Mouse (Mus musculus) intestine, embryonic 16.5 days (tissue): ENCODE results near the gene Ccz1. TPM values are rescaled to one million over a fixed set of nuclear protein-coding genes. Genes with fewer than 3 reads are reported as not detected.

Experiments used
- ATAC-seq: fragments of 200-750 bp; cut with Nextera tagmentation; 2 replicates; pipeline ENCODE4 v1.8.0; 2017; ENCODE audit warnings: moderate TSS enrichment, moderate library complexity
- H3K27ac ChIP-seq: fragments of 300-500 bp; sonication (generic); 2 replicates; pipeline ENCODE4 v1.5.1; 2014; ENCODE audit warnings: mild to moderate bottlenecking, low read length
- H3K27me3 ChIP-seq: fragments of 300-500 bp; sonication (generic); replicated peaks from 2 replicates; pipeline ENCODE4 v1.6.1; 2014; ENCODE audit warnings: low read length, control low read depth, mixed read lengths; ENCODE audit not compliant: control insufficient read depth, insufficient read depth
- H3K36me3 ChIP-seq: fragments of 300-500 bp; sonication (generic); 2 replicates; pipeline ENCODE4 v1.6.1; 2014; ENCODE audit warnings: low read length, control low read depth; ENCODE audit not compliant: control insufficient read depth, insufficient read depth
- H3K4me1 ChIP-seq: fragments of 300-500 bp; sonication (generic); 2 replicates; pipeline ENCODE4 v1.6.1; 2014; ENCODE audit warnings: low read length, control low read depth, mixed read lengths; ENCODE audit not compliant: control insufficient read depth, insufficient read depth
- H3K4me2 ChIP-seq: fragments of 300-500 bp; sonication (generic); 2 replicates; pipeline ENCODE4 v1.6.1; 2014; ENCODE audit warnings: low read depth, low read length, control low read depth
- H3K4me3 ChIP-seq: fragments of 300-500 bp; sonication (generic); 2 replicates; pipeline ENCODE4 v1.5.1; 2014; ENCODE audit warnings: mild to moderate bottlenecking, low read length
- H3K9ac ChIP-seq: fragments of 300-500 bp; sonication (generic); 2 replicates; pipeline ENCODE4 v1.6.1; 2014; ENCODE audit warnings: low read depth, low read length
- H3K9me3 ChIP-seq: fragments of 300-500 bp; sonication (generic); 2 replicates; pipeline ENCODE4 v1.6.1; 2016; ENCODE audit warnings: low read length, control low read depth; ENCODE audit not compliant: control insufficient read depth
- WGBS: fragments of 180-500 bp; shearing (Covaris S2); extraction: QIAGEN DNeasy Blood & Tissue Kit; methylation state at CpG from one replicate; pipeline ENCODE4 v1.1.7; 2014; 5-methylcytosine and 5-hydroxymethylcytosine counted together
- polyA plus RNA-seq: library from polyadenylated mRNA; unstranded; fragments of >200 nt; fragmentation: Nextera tagmentation; extraction: Ambion mirVana; gene quantifications from 2 replicates; pipeline ENCODE4 v1.2.1, GENCODE M21; 2015

Gene Ccz1
- polyA plus RNA-seq, 1 experiment from 2014 or later, result 74.2 TPM

DNA sequence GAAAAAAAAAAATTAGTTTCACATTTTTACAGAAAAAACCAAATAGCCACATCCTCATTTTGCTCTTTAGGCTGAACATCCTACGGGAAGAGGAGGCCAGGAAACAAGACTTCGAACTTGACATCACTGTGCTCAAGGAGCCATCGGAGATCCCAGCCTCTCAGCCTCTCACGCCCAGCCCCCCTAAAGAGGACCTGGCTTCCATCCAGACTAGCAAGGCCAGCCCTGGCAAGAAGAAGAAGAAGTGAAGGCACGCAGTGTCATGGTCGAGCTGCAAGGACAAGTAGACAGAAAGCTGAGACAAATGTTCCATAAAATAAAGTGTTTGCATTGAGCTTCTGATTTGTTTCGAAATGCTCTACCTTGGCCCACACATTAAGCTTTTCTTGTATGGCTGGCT lies 29.3 kb downstream of the Ccz1 start:
- no peak overlapping the region for H3K27ac ChIP-seq
- H3K9me3 ChIP-seq, result no peaks in the 10 kb centered on the region
- 83% methylated on average over 7 of the region's 7 CpGs for WGBS
- peaks cover 12% of the 10 kb centered on the region for H3K36me3 ChIP-seq
- peaks cover 3% of the 10 kb centered on the region for H3K4me1 ChIP-seq
- no peak overlapping the region for H3K4me3 ChIP-seq
- H3K27me3 ChIP-seq, result no peaks in the 10 kb centered on the region
- ATAC-seq, result no peak
- H3K4me2 ChIP-seq, result no peak overlapping the region
- no peak overlapping the region for H3K9ac ChIP-seq

DNA sequence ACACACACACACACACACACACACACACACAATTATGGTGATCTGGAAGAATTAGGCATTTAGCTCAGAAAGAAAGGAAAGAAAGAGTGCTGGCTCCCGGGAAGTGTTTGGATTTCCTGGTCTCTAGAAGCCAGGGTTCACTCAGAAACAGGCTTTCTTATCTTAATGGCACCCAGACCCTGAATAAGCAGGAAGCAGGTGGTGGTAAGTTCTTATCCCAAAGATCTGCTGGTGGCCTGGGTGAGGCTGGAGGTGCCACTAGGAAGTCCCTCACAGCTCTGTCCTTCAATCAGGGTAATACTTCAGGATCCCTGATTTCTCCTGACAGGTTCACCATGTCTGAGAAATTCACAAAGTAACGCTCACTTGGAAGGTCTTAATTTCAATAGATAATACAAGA lies 32.3 kb downstream of the Ccz1 start:
- Histone ChIP-seq H3K4me2 (no peak overlapping the region), H3K36me3 (no peaks in the 10 kb centered on the region), H3K27me3 (no peaks in the 10 kb centered on the region), H3K4me3 (no peak overlapping the region), H3K27ac (peak overlapping the region; percentile 70), H3K4me1 (peaks cover 3% of the 10 kb centered on the region), H3K9me3 (no peaks in the 10 kb centered on the region), H3K9ac (no peak overlapping the region)
- 59% methylated on average over 2 of the region's 2 CpGs for WGBS
- peak; percentile 85 for ATAC-seq

- no peaks in the 10 kb centered on the region for H3K27me3 ChIP-seq
- ATAC-seq, result peak; percentile 61
- no peak overlapping the region for H3K27ac ChIP-seq
- no peaks in the 10 kb centered on the region for H3K9me3 ChIP-seq
- no peaks in the 10 kb centered on the region for H3K36me3 ChIP-seq
- no peak overlapping the region for H3K4me2 ChIP-seq
- no peak overlapping the region for H3K9ac ChIP-seq
- 31% methylated on average over 9 of the region's 9 CpGs for WGBS
- H3K4me1 ChIP-seq, result peaks cover 3% of the 10 kb centered on the region
- no peak overlapping the region for H3K4me3 ChIP-seq
Observed at GRCm38 (mm10) chr5:143980858-143981257, 33.8 kb downstream of the Ccz1 start.

- Histone ChIP-seq H3K4me2 (no peak overlapping the region), H3K9me3 (no peaks in the 10 kb centered on the region)
- ATAC-seq, result 0 out of 2 replicates have a peak, but pooled peaks have one; percentile 18
Observed at GRCm38 (mm10) chr5:143976726-143977431, 37.8 kb downstream of the Ccz1 start.

DNA sequence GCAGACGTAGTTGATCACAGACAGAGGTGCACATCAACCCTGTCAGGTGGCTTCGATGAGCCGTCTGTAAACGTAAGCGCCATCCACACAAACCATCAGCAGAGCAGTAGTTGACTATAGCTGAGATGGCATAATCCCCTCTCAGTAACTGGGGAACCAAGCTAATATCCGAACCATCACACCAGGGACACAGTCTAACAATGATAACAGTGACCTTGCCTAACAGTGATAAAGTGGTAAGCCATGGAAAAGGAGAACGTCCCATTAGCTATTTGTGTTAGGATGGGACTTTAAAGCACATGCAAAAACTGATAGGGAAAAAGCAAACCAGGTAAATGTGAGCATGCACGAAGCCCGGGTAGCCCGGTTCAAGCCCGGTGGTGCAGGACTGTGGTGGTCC lies 38.4 kb downstream of the Ccz1 start:
- Histone ChIP-seq H3K4me2 (no peak overlapping the region), H3K9me3 (no peaks in the 10 kb centered on the region), H3K4me3 (no peak overlapping the region), H3K4me1 (peaks cover 10% of the 10 kb centered on the region), H3K27me3 (no peaks in the 10 kb centered on the region), H3K36me3 (no peaks in the 10 kb centered on the region), H3K9ac (no peak overlapping the region), H3K27ac (no peak overlapping the region)
- ATAC-seq, result no peak
- WGBS, result 82% methylated on average over 11 of the region's 11 CpGs

More at GRCm38 (mm10) chr5:143976726-143977431, 37.8 kb downstream of the Ccz1 start:
- WGBS, result 63% methylated on average over 16 of the region's 16 CpGs
- Histone ChIP-seq H3K9ac (no peak overlapping the region), H3K36me3 (no peaks in the 10 kb centered on the region), H3K4me1 (peaks cover 10% of the 10 kb centered on the region), H3K27ac (no peak overlapping the region), H3K27me3 (no peaks in the 10 kb centered on the region), H3K4me3 (no peak overlapping the region)

DNA sequence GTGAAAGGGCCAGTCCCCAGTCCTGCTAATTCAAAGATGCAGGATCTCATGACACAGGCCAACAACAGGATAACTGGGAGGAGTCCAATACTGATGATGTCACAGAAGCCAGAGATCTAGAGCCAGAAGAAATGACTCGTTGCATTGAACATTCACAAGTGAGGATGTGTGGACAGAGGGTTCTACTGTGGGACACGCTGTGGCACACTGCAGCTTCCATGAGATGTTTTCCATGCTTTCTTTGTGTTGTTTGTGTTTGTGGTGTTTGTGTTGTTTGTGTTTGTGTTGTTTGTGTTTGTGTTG lies 39.1 kb downstream of the Ccz1 start:
- Histone ChIP-seq H3K9ac (no peak overlapping the region), H3K36me3 (no peaks in the 10 kb centered on the region), H3K9me3 (no peaks in the 10 kb centered on the region), H3K27me3 (no peaks in the 10 kb centered on the region), H3K27ac (no peak overlapping the region), H3K4me2 (no peak overlapping the region), H3K4me3 (no peak overlapping the region), H3K4me1 (peaks cover 8% of the 10 kb centered on the region; the same call in 1 of the 2 replicates)
- WGBS, result 42% methylated on average over 2 of the region's 2 CpGs
- ATAC-seq, result peak; percentile 21; the same call in 1 of the 2 replicates

GRCm38 (mm10) chr5:143974931-143975630 lies 39.6 kb downstream of the Ccz1 start:
- ATAC-seq, result peak; percentile 77
- no peaks in the 10 kb centered on the region for H3K36me3 ChIP-seq
- no peaks in the 10 kb centered on the region for H3K9me3 ChIP-seq
- no peak overlapping the region for H3K4me3 ChIP-seq
- no peak overlapping the region for H3K27ac ChIP-seq
- peaks cover 8% of the 10 kb centered on the region; the same call in 1 of the 2 replicates for H3K4me1 ChIP-seq
- no peak overlapping the region for H3K9ac ChIP-seq
- H3K4me2 ChIP-seq, result no peak overlapping the region
- 60% methylated on average over 4 of the region's 4 CpGs for WGBS
- H3K27me3 ChIP-seq, result no peaks in the 10 kb centered on the region

GRCm38 (mm10) chr5:143972628-143973027 lies 42.0 kb downstream of the Ccz1 start:
- H3K27ac ChIP-seq, result no peak overlapping the region
- H3K9ac ChIP-seq, result no peak overlapping the region
- no peaks in the 10 kb centered on the region for H3K9me3 ChIP-seq
- H3K27me3 ChIP-seq, result no peaks in the 10 kb centered on the region
- no peaks in the 10 kb centered on the region for H3K36me3 ChIP-seq
- no peak for ATAC-seq
- WGBS, result 62% methylated on average over 3 of the region's 3 CpGs
- no peak overlapping the region for H3K4me2 ChIP-seq
- peaks cover 8% of the 10 kb centered on the region; the same call in 1 of the 2 replicates for H3K4me1 ChIP-seq
- no peak overlapping the region for H3K4me3 ChIP-seq

DNA sequence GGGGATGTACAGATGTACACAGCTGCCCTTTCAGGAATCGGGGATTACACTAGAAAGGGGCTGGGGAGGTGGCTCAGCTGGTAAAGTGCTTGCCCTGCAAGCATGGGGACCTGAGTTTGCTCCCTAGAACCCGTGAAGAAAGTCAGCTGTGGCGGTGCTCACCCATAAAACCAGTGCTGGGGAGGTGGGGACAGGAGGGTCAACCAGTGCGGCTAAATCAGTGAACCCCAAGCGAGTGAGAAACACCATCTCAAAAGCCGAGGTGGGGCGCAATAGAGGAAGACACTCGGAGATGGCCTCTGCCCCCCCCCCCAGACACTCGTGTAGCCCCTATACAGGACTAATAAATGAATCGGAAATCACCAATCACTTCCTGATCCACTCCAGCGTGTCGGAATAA lies 48.0 kb downstream of the Ccz1 start:
- Histone ChIP-seq H3K4me2 (no peak overlapping the region), H3K27ac (no peak overlapping the region), H3K4me1 (no peaks in the 10 kb centered on the region), H3K27me3 (no peaks in the 10 kb centered on the region), H3K36me3 (no peaks in the 10 kb centered on the region), H3K9ac (no peak overlapping the region), H3K9me3 (no peaks in the 10 kb centered on the region), H3K4me3 (no peak overlapping the region)
- WGBS, result 86% methylated on average over 12 of the region's 12 CpGs
- ATAC-seq, result no peak
